Mouse (Mus musculus) hindbrain, postnatal 0 days (tissue): ENCODE measurements around the gene Trpv4. TPM values are rescaled to one million over a fixed set of nuclear protein-coding genes. Genes with fewer than 3 reads are reported as not detected.
A peak's percentile ranks its signal among the peaks of the same experiment; 100 is the strongest.

Experiments
- ATAC-seq: fragments of 200-750 bp; cut with Nextera tagmentation; 2 replicates; pipeline ENCODE4 v1.8.0; 2017; ENCODE audit warnings: mild to moderate bottlenecking, moderate TSS enrichment, moderate library complexity
- DNase-seq: peaks from one replicate; pipeline ENCODE4 v3.0.0-alpha.2; 2015; ENCODE audit warnings: low spot score
- H3K27ac ChIP-seq: fragments of 300-500 bp; sonication (generic); 2 replicates; pipeline ENCODE4 v1.5.1; 2014; ENCODE audit warnings: mild to moderate bottlenecking
- H3K27me3 ChIP-seq: fragments of 300-500 bp; sonication (generic); 2 replicates; pipeline ENCODE4 v1.6.1; 2014; ENCODE audit warnings: low read length, mixed read lengths; ENCODE audit not compliant: insufficient read depth
- H3K36me3 ChIP-seq: fragments of 300-500 bp; sonication (generic); 2 replicates; pipeline ENCODE4 v1.6.1; 2014; ENCODE audit warnings: low read length, mixed read lengths; ENCODE audit not compliant: insufficient read depth
- H3K4me1 ChIP-seq: fragments of 300-500 bp; sonication (generic); 2 replicates; pipeline ENCODE4 v1.6.1; 2014; ENCODE audit warnings: antibody characterized with exemption, low read length, mixed read lengths; ENCODE audit not compliant: insufficient read depth
- H3K4me2 ChIP-seq: fragments of 300-500 bp; sonication (generic); 2 replicates; pipeline ENCODE4 v1.6.1; 2014; ENCODE audit warnings: low read depth, mild to moderate bottlenecking, low read length, moderate library complexity, mixed read lengths
- H3K4me3 ChIP-seq: fragments of 300-500 bp; sonication (generic); 2 replicates; pipeline ENCODE4 v1.5.1; 2014; ENCODE audit warnings: low read length
- H3K9ac ChIP-seq: fragments of 300-500 bp; sonication (generic); replicated peaks from 2 replicates; pipeline ENCODE4 v1.6.1; 2014; ENCODE audit warnings: mild to moderate bottlenecking, low read length, moderate library complexity, mixed read lengths
- H3K9me3 ChIP-seq: fragments of 300-500 bp; sonication (generic); 2 replicates; pipeline ENCODE4 v1.6.1; 2016; ENCODE audit warnings: low read length, mixed read lengths
- CTCF ChIP-seq: IDR thresholded peaks from 2 replicates; pipeline ENCODE4 v1.5.1; 2016; ENCODE audit warnings: antibody characterized with exemption, control low read depth, low read depth
- WGBS: fragments of 180-500 bp; shearing (Covaris S2); extraction: QIAGEN DNeasy Blood & Tissue Kit; methylation state at CpG from one replicate; pipeline ENCODE4 v1.1.7; 2014; 5-methylcytosine and 5-hydroxymethylcytosine counted together
- polyA plus RNA-seq: library from polyadenylated mRNA; unstranded; fragments of >200 nt; fragmentation: Nextera tagmentation; extraction: Ambion mirVana; gene quantifications from 2 replicates; pipeline ENCODE4 v1.2.1, GENCODE M21; 2015
- total RNA-seq: library from RNA; depleted of rRNA; stranded (reverse); fragments of >200 nt; gene quantifications from 2 replicates; pipeline ENCODE4 v1.2.3, GENCODE M21; 2014; rRNA removed

The Trpv4 gene
- total RNA-seq (2.7 TPM in 2 replicates), polyA plus RNA-seq (3.0 and 3.4 TPM in 2 replicates)

DNA sequence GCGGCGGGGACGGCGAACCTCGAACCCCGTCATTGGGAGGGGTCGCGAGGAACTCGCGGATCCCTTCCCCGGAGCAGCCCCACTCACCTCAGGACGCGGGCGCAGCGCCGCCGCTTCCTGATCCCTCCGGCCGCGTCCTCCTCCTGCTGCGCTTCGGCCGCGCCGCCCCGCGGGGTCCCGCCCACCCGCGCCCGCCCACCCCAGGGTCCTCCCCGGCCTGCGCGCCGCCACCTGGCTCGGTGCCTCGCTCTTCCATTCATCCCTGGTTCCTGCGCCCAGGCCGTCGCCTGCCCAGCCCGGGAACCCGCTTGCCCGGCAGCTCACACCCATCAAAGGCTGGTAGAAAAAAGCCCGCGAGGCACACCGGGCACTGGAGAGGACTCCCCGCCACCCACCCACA, at the start of gene Trpv4:
Trpv4 (minus strand) TSS at position 167 of the 400 bp plus-strand sequence.
- TF ChIP-seq CTCF: no peak
- no peak for DNase-seq
- Histone ChIP-seq H3K9ac (peak within 1 kb of the TSS; percentile 41; the same call in 1 of the 2 replicates), H3K27me3 (peaks cover 14% of the 10 kb centered on the region; the same call in 1 of the 2 replicates), H3K4me1 (peaks cover 8% of the 10 kb centered on the region; the same call in 1 of the 2 replicates), H3K4me3 (peak within 1 kb of the TSS; percentile 40), H3K36me3 (no peaks in the 10 kb centered on the region), H3K4me2 (peak within 1 kb of the TSS; percentile 81), H3K27ac (no peak within 1 kb of the TSS), H3K9me3 (no peaks in the 10 kb centered on the region)
- 0 out of 2 replicates have a peak, but pooled peaks have one; percentile 8 for ATAC-seq
- 2% methylated on average over 35 of the region's 47 CpGs for WGBS

DNA sequence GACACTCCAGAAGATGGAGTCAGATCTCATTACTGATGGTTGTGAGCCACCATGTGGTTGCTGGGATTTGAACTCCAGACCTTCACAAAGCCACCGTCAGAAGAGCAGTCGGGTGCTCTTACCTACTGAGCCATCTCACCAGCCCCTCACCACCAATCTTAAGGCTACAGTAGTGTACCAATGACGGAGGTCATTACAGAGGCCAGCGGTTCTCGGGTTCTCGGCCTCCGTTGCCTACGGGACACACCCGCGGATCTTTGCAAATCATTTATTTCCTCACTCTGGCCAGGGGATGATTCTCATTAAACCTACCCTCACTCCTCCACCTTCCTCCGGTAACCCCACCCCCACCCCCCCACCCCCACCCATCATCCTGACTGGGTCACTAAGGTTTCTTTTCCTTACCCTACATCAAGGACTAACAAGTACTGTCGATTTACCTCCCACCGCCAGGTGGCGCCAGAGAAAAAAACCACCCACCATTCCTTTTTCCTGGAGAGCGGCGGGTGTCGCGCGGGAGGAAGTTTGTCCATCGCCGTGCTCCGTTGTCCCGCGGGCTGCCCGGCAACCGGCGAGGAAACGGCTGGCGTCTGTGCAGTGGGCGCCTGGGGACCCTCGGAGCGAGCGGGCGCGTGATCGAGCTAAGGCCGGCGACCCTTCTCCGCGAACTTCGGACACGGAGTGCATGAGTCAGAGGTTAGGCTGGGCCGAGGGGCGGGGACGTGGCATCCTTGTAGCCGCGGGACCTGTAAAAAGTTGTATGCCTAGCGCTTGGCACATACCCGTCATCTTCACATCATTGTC, 49.2 kb upstream of the Trpv4 start, which contains the start of gene Tchp:
Tchp (plus strand) TSS at position 496 of the 804 bp plus-strand sequence.
- peaks cover 7% of the 10 kb centered on the region; the same call in 1 of the 2 replicates for H3K4me1 ChIP-seq
- TF ChIP-seq CTCF: peak; percentile 88
- H3K36me3 ChIP-seq: peaks cover 12% of the 10 kb centered on the region; the same call in 1 of the 2 replicates
- WGBS: 3% methylated on average over 49 of the region's 49 CpGs
- ATAC-seq (peak; percentile 87), DNase-seq (peak; percentile 97)
- peak within 1 kb of the TSS; percentile 77 for H3K4me3 ChIP-seq
- no peaks in the 10 kb centered on the region for H3K27me3 ChIP-seq
- H3K4me2 ChIP-seq: peak within 1 kb of the TSS; percentile 83
- no peak within 1 kb of the TSS for H3K27ac ChIP-seq
- H3K9me3 ChIP-seq: no peaks in the 10 kb centered on the region
- H3K9ac ChIP-seq: peak within 1 kb of the TSS; percentile 61

GRCm38 (mm10) chr5:114702403-114703392, 44.5 kb upstream of the Trpv4 start:
- TF ChIP-seq CTCF: peak; percentile 77
- H3K4me3 ChIP-seq: no peak overlapping the region
- ATAC-seq (peak; percentile 71), DNase-seq (peak; percentile 65)
- no peak overlapping the region for H3K9ac ChIP-seq
- H3K27ac ChIP-seq: no peak overlapping the region
- no peaks in the 10 kb centered on the region for H3K4me1 ChIP-seq
- H3K27me3 ChIP-seq: no peaks in the 10 kb centered on the region
- H3K9me3 ChIP-seq: no peaks in the 10 kb centered on the region
- no peak overlapping the region for H3K4me2 ChIP-seq
- 58% methylated on average over 14 of the region's 14 CpGs for WGBS
- H3K36me3 ChIP-seq: no peaks in the 10 kb centered on the region

- Histone ChIP-seq H3K4me1 (no peaks in the 10 kb centered on the region), H3K27me3 (no peaks in the 10 kb centered on the region), H3K27ac (no peak overlapping the region), H3K9me3 (no peaks in the 10 kb centered on the region), H3K36me3 (no peaks in the 10 kb centered on the region), H3K4me3 (no peak overlapping the region), H3K4me2 (no peak overlapping the region), H3K9ac (no peak overlapping the region)
- ATAC-seq (no peak), DNase-seq (no peak)
- 68% methylated on average over 7 of the region's 7 CpGs for WGBS
- TF ChIP-seq CTCF: no peak
Observed at GRCm38 (mm10) chr5:114699015-114699414, 40.8 kb upstream of the Trpv4 start.

DNA sequence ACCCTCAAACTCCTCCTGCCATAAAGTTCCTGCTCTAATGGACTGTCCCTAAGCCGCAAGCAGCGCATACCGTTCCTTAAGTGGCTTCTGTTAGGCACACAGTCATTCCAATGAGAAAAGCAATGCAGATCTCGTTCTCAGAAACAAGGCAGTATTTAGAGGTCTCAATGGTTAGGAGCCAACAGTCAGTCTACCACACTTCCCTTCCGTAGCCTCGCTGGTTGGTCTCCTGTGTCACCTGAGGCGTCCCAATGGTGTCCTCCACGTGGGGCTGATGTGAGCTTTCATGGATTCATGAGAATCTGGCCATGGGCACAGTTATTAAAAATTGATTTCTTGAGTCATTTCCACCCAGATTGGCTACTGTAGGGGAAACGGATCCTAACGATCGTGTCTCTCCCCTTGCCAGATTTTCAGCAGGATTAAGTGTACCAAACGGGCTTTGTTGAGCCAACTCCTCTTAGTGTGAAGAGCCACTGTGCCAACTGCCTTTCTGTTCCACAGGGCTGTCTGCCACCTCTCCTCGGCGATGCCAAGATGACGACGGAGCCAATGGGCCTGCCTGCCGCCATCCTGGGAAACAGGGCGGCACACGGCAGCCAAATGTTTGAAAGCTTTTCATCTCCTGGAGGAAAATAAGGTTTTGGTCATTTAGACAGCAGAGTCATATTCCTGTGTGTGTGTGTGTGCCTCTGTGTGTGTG, 40.0 kb upstream of the Trpv4 start:
- ATAC-seq: peak; percentile 83

DNA sequence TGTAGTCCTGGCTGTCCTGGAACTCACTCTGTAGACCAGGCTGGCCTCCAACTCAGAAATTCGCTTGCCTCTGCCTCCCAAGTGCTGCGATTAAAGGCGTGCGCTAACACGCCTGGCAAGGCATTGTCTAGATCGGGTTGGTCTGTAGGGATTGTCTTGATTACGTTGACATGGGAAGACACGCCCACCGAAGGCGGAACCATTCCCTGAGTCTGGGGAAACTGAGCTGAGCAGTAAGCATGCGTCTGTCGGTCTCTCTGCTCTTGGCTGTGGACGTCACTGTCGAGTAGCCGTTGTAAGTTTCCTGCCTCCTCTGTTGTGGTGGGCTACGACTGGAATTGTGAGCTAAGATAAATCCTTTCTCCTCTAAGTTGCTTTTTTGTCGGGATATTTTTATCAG, 38.7 kb upstream of the Trpv4 start:
- H3K27me3 ChIP-seq: no peaks in the 10 kb centered on the region
- WGBS: 86% methylated on average over 17 of the region's 17 CpGs
- H3K9me3 ChIP-seq: no peaks in the 10 kb centered on the region
- no peak for TF ChIP-seq CTCF
- no peak overlapping the region for H3K9ac ChIP-seq
- DNase-seq: no peak
- no peak for ATAC-seq
- no peak overlapping the region for H3K4me2 ChIP-seq
- no peaks in the 10 kb centered on the region for H3K36me3 ChIP-seq
- no peaks in the 10 kb centered on the region for H3K4me1 ChIP-seq
- H3K27ac ChIP-seq: no peak overlapping the region
- H3K4me3 ChIP-seq: no peak overlapping the region

More for the DNA sequence above, 40.0 kb upstream of the Trpv4 start:
- Histone ChIP-seq H3K4me2 (no peak overlapping the region; the same call in 1 of the 2 replicates), H3K9ac (no peak overlapping the region), H3K4me3 (no peak overlapping the region), H3K27me3 (no peaks in the 10 kb centered on the region), H3K4me1 (no peaks in the 10 kb centered on the region), H3K27ac (peak overlapping the region; percentile 33), H3K9me3 (no peaks in the 10 kb centered on the region), H3K36me3 (no peaks in the 10 kb centered on the region)
- no peak for TF ChIP-seq CTCF
- WGBS: 51% methylated on average over 19 of the region's 19 CpGs
- DNase-seq: peak; percentile 87
